Mouse (Mus musculus): ENCODE results near the gene Sgpp1.

GRCm38 (mm10) chr12:75729876-75730275 is 5.7 kb downstream of the Sgpp1 start:
- no peak for TF ChIP-seq CTCF (IDR thresholded peaks at IDR 0.05; ENCODE audit: low read depth, low read length)
- no peak for TF ChIP-seq POLR2A (IDR thresholded peaks at IDR 0.05; ENCODE audit: borderline replicate concordance, low read depth, low read length)

Measured in bone marrow macrophage, adult 2 months (primary cell).